Mouse (Mus musculus) spleen, adult 2 months (tissue): ENCODE measurements around the gene Anp32e. TPM values are rescaled to one million over a fixed set of nuclear protein-coding genes. Genes with fewer than 3 reads are reported as not detected.
A peak's percentile ranks its signal among the peaks of the same experiment; 100 is the strongest.
"Not testable (repeated sequence)": the region's sequence is repeated elsewhere in the genome, so short reads cannot be mapped to it uniquely, and the experiment has no call there.

Source experiments
- DNase-seq, 2 experiments: peaks; one replicate each; pipeline versions ENCODE4 v3.0.0 to v3.0.0-alpha.2; 2012 to 2021; ENCODE audit warnings: low spot score in 2 of 2, low read depth in 1 of 2
- H3K27ac ChIP-seq: fragments of 200-500 bp; 2 replicates; pipeline ENCODE4 v1.5.1; 2012; ENCODE audit warnings: low read length, inconsistent platforms; ENCODE audit not compliant: insufficient read depth
- H3K27me3 ChIP-seq: fragments of 200-500 bp; 2 replicates; pipeline ENCODE4 v1.6.1; 2012; ENCODE audit warnings: mild to moderate bottlenecking, moderate library complexity, low read length, inconsistent platforms; ENCODE audit not compliant: control insufficient read depth, insufficient read depth
- H3K36me3 ChIP-seq: fragments of 200-500 bp; 2 replicates; pipeline ENCODE4 v1.6.1; 2012; ENCODE audit warnings: mild to moderate bottlenecking, low read length, inconsistent platforms; ENCODE audit not compliant: control insufficient read depth, insufficient read depth
- H3K4me1 ChIP-seq: fragments of 200-500 bp; 2 replicates; pipeline ENCODE4 v1.6.1; 2011; ENCODE audit warnings: inconsistent platforms; ENCODE audit not compliant: control insufficient read depth, insufficient read depth, insufficient read length
- H3K4me3 ChIP-seq: fragments of 200-500 bp; 2 replicates; pipeline ENCODE4 v1.5.1; 2011; ENCODE audit warnings: mild to moderate bottlenecking, inconsistent platforms; ENCODE audit not compliant: insufficient read depth, insufficient read length; ENCODE audit errors: extremely low read depth
- CTCF ChIP-seq: fragments of 200-500 bp; IDR thresholded peaks from 2 replicates; pipeline ENCODE4 v1.5.1; 2011; ENCODE audit warnings: mild to moderate bottlenecking, inconsistent platforms; ENCODE audit not compliant: insufficient read depth, insufficient read length, insufficient replicate concordance; ENCODE audit errors: extremely low read depth
- POLR2A ChIP-seq: fragments of 200-500 bp; IDR thresholded peaks from 2 replicates; pipeline ENCODE4 v1.6.1; 2011; ENCODE audit warnings: low read depth, low read length, inconsistent platforms
- WGBS: fragments of 180-500 bp; shearing (Covaris S2); methylation state at CpG from one replicate; pipeline ENCODE4 v1.1.7; 2018; 5-methylcytosine and 5-hydroxymethylcytosine counted together
- polyA plus RNA-seq: library from polyadenylated mRNA; depleted of rRNA; stranded (reverse); fragments of >200 nt; gene quantifications from 2 replicates; pipeline ENCODE4 v1.2.3, GENCODE M21; 2012

The Anp32e gene
- polyA plus RNA-seq, 1 experiment = 12.7 TPM

GRCm38 (mm10) chr3:95905146-95905939 is 23.7 kb upstream of the Anp32e start:
- H3K4me3 ChIP-seq = no peak overlapping the region
- H3K36me3 ChIP-seq = no peaks in the 10 kb centered on the region
- DNase-seq = no peak
- no peak overlapping the region for H3K27ac ChIP-seq
- 2% methylated on average over 18 of the region's 18 CpGs for WGBS
- peaks cover 15% of the 10 kb centered on the region for H3K27me3 ChIP-seq
- H3K4me1 ChIP-seq = peaks cover 7% of the 10 kb centered on the region; the same call in 1 of the 2 replicates
- no peak for TF ChIP-seq CTCF
- TF ChIP-seq POLR2A = no peak

DNA sequence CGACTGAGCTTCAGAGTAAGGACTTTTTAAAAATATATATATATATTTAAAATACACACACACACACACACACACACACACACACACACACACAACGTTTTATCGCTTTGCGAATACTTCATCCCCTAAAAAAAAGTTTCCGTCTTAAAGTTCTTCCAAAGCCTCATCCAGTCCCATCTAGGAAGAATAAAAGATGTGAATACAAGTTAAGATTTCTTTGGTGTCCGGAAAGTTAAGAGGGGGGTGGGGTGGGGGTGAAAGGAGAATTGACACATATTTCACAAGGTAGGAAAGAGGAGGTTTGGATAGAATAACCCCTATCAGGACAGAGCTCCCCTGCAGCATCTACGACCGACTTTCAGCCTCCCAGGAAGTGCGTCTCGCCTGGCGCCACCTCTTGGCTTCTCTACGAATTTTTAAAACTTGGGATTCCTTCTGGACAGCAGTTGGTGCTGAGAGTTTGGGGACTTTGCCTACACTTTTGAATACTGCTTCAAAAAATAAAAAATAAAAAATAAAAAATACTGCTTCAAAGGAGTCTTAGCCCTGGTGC is 23.0 kb upstream of the Anp32e start:
- WGBS = 3% methylated on average over 12 of the region's 12 CpGs
- TF ChIP-seq CTCF (peak; percentile 45; the same call in 1 of the 2 replicates), POLR2A (no peak)
- Histone ChIP-seq H3K27me3 (peaks cover 15% of the 10 kb centered on the region), H3K4me1 (peaks cover 7% of the 10 kb centered on the region; the same call in 1 of the 2 replicates), H3K4me3 (no peak overlapping the region), H3K27ac (no peak overlapping the region), H3K36me3 (no peaks in the 10 kb centered on the region)
- DNase-seq = peak in 1 of 2 experiments; percentile 44

DNA sequence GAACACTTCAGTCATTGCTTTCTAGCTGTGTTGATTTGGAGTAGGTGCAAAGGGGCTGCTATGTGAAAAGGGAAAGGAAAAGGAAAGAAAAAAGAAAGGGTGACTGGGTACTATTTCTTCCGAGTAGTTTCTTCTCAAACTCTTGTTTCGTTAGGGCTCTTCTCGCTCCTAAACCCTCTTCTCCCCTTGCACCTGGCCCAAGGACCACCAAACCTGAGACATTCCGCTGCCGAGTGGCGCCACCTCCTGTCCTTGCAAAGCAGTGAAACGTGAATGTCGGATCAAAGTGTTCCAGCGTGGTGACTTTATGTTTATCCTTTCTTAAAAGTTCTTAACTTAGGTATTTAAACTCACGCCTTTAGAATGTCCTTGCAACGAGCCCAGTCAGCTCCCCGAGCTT is 22.2 kb upstream of the Anp32e start:
- no peak for TF ChIP-seq POLR2A
- peak; percentile 92 for TF ChIP-seq CTCF
- Histone ChIP-seq H3K4me3 (peak overlapping the region; percentile 36; the same call in 1 of the 2 replicates), H3K36me3 (no peaks in the 10 kb centered on the region), H3K27me3 (peaks cover 15% of the 10 kb centered on the region), H3K27ac (no peak overlapping the region), H3K4me1 (peaks cover 7% of the 10 kb centered on the region; the same call in 1 of the 2 replicates)
- DNase-seq = peak in 1 of 2 experiments; percentile 58
- under 1% methylated on average over 12 of the region's 12 CpGs for WGBS

- 65% methylated on average over 4 of the region's 4 CpGs for WGBS
- no peaks in the 10 kb centered on the region for H3K36me3 ChIP-seq
- peaks cover 15% of the 10 kb centered on the region for H3K27me3 ChIP-seq
- H3K4me3 ChIP-seq = no peak overlapping the region
- H3K27ac ChIP-seq = no peak overlapping the region
- no peak for TF ChIP-seq POLR2A
- no peak for TF ChIP-seq CTCF
- DNase-seq = no peak
- peaks cover 7% of the 10 kb centered on the region; the same call in 1 of the 2 replicates for H3K4me1 ChIP-seq
Measured at GRCm38 (mm10) chr3:95907613-95908012, 21.4 kb upstream of the Anp32e start.

DNA sequence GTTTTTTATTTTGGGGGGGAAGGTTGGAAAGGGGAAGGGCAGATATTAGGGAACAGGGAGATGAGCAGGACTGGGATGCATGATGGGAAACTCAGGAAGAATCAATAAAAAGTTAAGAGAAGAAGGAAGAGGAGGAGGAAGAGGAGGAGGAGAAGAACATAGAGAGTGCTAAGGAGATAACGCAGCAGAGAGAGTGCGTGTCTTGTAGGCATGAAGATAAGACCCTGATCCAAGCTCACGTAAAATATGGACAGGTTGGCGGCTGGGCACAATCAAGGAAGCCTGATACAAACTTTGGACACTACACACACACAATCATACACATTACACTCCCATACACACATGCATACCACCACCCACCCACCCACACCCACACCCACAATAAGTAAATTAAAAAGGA is 14.3 kb upstream of the Anp32e start:
- WGBS = 81% methylated on average over 4 of the region's 4 CpGs
- DNase-seq = no peak
- no peak overlapping the region for H3K27ac ChIP-seq
- no peak overlapping the region for H3K4me3 ChIP-seq
- H3K27me3 ChIP-seq = no peaks in the 10 kb centered on the region
- TF ChIP-seq POLR2A (no peak), CTCF (no peak)
- H3K4me1 ChIP-seq = no peaks in the 10 kb centered on the region
- H3K36me3 ChIP-seq = no peaks in the 10 kb centered on the region

GRCm38 (mm10) chr3:95916760-95917159 is 12.3 kb upstream of the Anp32e start:
- WGBS = 45% methylated on average over 7 of the region's 7 CpGs
- TF ChIP-seq CTCF (no peak), POLR2A (no peak)
- Histone ChIP-seq H3K36me3 (no peaks in the 10 kb centered on the region), H3K27me3 (no peaks in the 10 kb centered on the region), H3K4me3 (no peak overlapping the region), H3K4me1 (no peaks in the 10 kb centered on the region), H3K27ac (no peak overlapping the region)
- DNase-seq = no peak

- not testable (repeated sequence) for DNase-seq, H3K4me3 ChIP-seq, H3K27ac ChIP-seq, H3K27me3 ChIP-seq, H3K36me3 ChIP-seq, H3K4me1 ChIP-seq
- WGBS = 95% methylated on average over 2 of the region's 2 CpGs
Measured at GRCm38 (mm10) chr3:95920532-95920931, 8.5 kb upstream of the Anp32e start.

- H3K27ac ChIP-seq, H3K4me3 ChIP-seq, H3K36me3 ChIP-seq, H3K27me3 ChIP-seq, H3K4me1 ChIP-seq, DNase-seq: not testable (repeated sequence)
- 89% methylated on average over 7 of the region's 7 CpGs for WGBS
Measured at GRCm38 (mm10) chr3:95923429-95923828, 5.6 kb upstream of the Anp32e start.
